Mouse (Mus musculus): ENCODE data around the gene Gsg1. TPM values are rescaled to one million over a fixed set of nuclear protein-coding genes. Genes with fewer than 3 reads are reported as not detected.

Gsg1 gene
- polyA plus RNA-seq, 2 experiments, result 0.13 TPM; not detected in 1

- DNase-seq (ENCODE audit: low read depth in 3 of 3, low spot score in 3 of 3) (no peak), ATAC-seq (ENCODE audit: insufficient read depth) (no peak)
- Histone ChIP-seq H3K4me2 (ENCODE audit: low read depth) (peak overlapping the region; percentile 84), H3K27ac (peak overlapping the region; percentile 94), H3K36me3 (replicated peaks; ENCODE audit: control insufficient read depth, insufficient read depth, low read depth) (peaks cover 7% of the 10 kb centered on the region; the same call in 1 of the 2 replicates), H3K9ac (replicated peaks) (peak overlapping the region; percentile 93), H3K27me3 (ENCODE audit: control insufficient read depth, insufficient read depth, low read length) (no peaks in the 10 kb centered on the region), H3K4me1 (replicated peaks; ENCODE audit: control insufficient read depth in 2 of 2, insufficient read depth in 2 of 2, low read length in 1 of 2) (peaks cover 29 to 38% of the 10 kb centered on the region in 2 experiments), H3K4me3 (ENCODE audit: insufficient read depth in 1 of 2, low read depth in 2 of 2, low read length in 2 of 2) (peak overlapping the region; percentile 84 to 96), H3K9me3 (ENCODE audit: control insufficient read depth, low read length) (no peaks in the 10 kb centered on the region)
- WGBS (ENCODE audit: insufficient replicate concordance), result 16% methylated on average over 6 of the region's 6 CpGs
- TF ChIP-seq CTCF (IDR thresholded peaks at IDR 0.05; ENCODE audit: low read depth) (no peak), EP300 (IDR thresholded peaks at IDR 0.05; ENCODE audit: low read depth) (no peak)
These were observed 55.4 kb downstream of the Gsg1 start for GRCm38 (mm10) chr6:135198726-135199125.

- peak within 1 kb of the TSS; percentile 94 for H3K27ac ChIP-seq
- under 1% methylated on average over 51 of the region's 52 CpGs for WGBS (ENCODE audit: insufficient replicate concordance)
- peak; percentile 78 for ATAC-seq (ENCODE audit: insufficient read depth)
- H3K4me1 ChIP-seq (replicated peaks; ENCODE audit: control insufficient read depth in 2 of 2, insufficient read depth in 2 of 2, low read length in 1 of 2), result peaks cover 28 to 38% of the 10 kb centered on the region in 2 experiments
- DNase-seq (ENCODE audit: low read depth in 3 of 3, low spot score in 3 of 3), result peak; percentile 67 to 71 (median 69)
- H3K4me2 ChIP-seq (ENCODE audit: low read depth), result peak within 1 kb of the TSS; percentile 84
- H3K36me3 ChIP-seq (replicated peaks; ENCODE audit: control insufficient read depth, insufficient read depth, low read depth), result peaks cover 10% of the 10 kb centered on the region; the same call in 1 of the 2 replicates
- peak; percentile 23; the same call in 1 of the 2 replicates for TF ChIP-seq CTCF (IDR thresholded peaks at IDR 0.05; ENCODE audit: low read depth)
- no peak for TF ChIP-seq EP300 (IDR thresholded peaks at IDR 0.05; ENCODE audit: low read depth)
- H3K27me3 ChIP-seq (ENCODE audit: control insufficient read depth, insufficient read depth, low read length), result no peaks in the 10 kb centered on the region
- no peaks in the 10 kb centered on the region for H3K9me3 ChIP-seq (ENCODE audit: control insufficient read depth, low read length)
- peak within 1 kb of the TSS; percentile 93 for H3K9ac ChIP-seq (replicated peaks)
- H3K4me3 ChIP-seq (ENCODE audit: insufficient read depth in 1 of 2, low read depth in 2 of 2, low read length in 2 of 2), result peak within 1 kb of the TSS; percentile 84 to 96
These were observed 56.1 kb downstream of the Gsg1 start, which contains the start of the genes Fam234b and Hebp1 for GRCm38 (mm10) chr6:135197921-135198532. Gene Fam234b, plus strand, starts transcription at chr6:135197977. Gene Hebp1, minus strand, starts transcription at chr6:135198022.

GRCm38 (mm10) chr6:135197446-135197845 lies 56.7 kb downstream of the Gsg1 start:
- ATAC-seq (ENCODE audit: insufficient read depth) (peak; percentile 7; the same call in 1 of the 2 replicates), DNase-seq (ENCODE audit: low read depth in 3 of 3, low spot score in 3 of 3) (no peak)
- peak overlapping the region; percentile 94 for H3K27ac ChIP-seq
- WGBS (ENCODE audit: insufficient replicate concordance), result 7% methylated on average over 7 of the region's 7 CpGs
- H3K4me2 ChIP-seq (ENCODE audit: low read depth), result peak overlapping the region; percentile 84
- H3K36me3 ChIP-seq (replicated peaks; ENCODE audit: control insufficient read depth, insufficient read depth, low read depth), result peaks cover 12% of the 10 kb centered on the region
- no peaks in the 10 kb centered on the region for H3K27me3 ChIP-seq (ENCODE audit: control insufficient read depth, insufficient read depth, low read length)
- TF ChIP-seq EP300 (IDR thresholded peaks at IDR 0.05; ENCODE audit: low read depth), result no peak
- no peak for TF ChIP-seq CTCF (IDR thresholded peaks at IDR 0.05; ENCODE audit: low read depth)
- peaks cover 28 to 38% of the 10 kb centered on the region in 2 experiments for H3K4me1 ChIP-seq (replicated peaks; ENCODE audit: control insufficient read depth in 2 of 2, insufficient read depth in 2 of 2, low read length in 1 of 2)
- H3K9me3 ChIP-seq (ENCODE audit: control insufficient read depth, low read length), result no peaks in the 10 kb centered on the region
- peak overlapping the region; percentile 93 for H3K9ac ChIP-seq (replicated peaks)
- H3K4me3 ChIP-seq (ENCODE audit: insufficient read depth in 1 of 2, low read depth in 2 of 2, low read length in 2 of 2), result peak overlapping the region; percentile 84 to 96

- 8% methylated on average over 8 of the region's 8 CpGs for WGBS (ENCODE audit: insufficient replicate concordance)
- peak overlapping the region; percentile 84 to 96 for H3K4me3 ChIP-seq (ENCODE audit: insufficient read depth in 1 of 2, low read depth in 2 of 2, low read length in 2 of 2)
- peaks cover 12% of the 10 kb centered on the region for H3K36me3 ChIP-seq (replicated peaks; ENCODE audit: control insufficient read depth, insufficient read depth, low read depth)
- no peaks in the 10 kb centered on the region for H3K27me3 ChIP-seq (ENCODE audit: control insufficient read depth, insufficient read depth, low read length)
- H3K4me2 ChIP-seq (ENCODE audit: low read depth), result peak overlapping the region; percentile 84
- ATAC-seq (ENCODE audit: insufficient read depth), result peak; percentile 78
- peaks cover 28 to 38% of the 10 kb centered on the region in 2 experiments for H3K4me1 ChIP-seq (replicated peaks; ENCODE audit: control insufficient read depth in 2 of 2, insufficient read depth in 2 of 2, low read length in 1 of 2)
- DNase-seq (ENCODE audit: low read depth in 3 of 3, low spot score in 3 of 3), result peak; percentile 86 to 92 (median 87)
- H3K9ac ChIP-seq (replicated peaks), result peak overlapping the region; percentile 93
- H3K9me3 ChIP-seq (ENCODE audit: control insufficient read depth, low read length), result no peaks in the 10 kb centered on the region
- TF ChIP-seq EP300 (IDR thresholded peaks at IDR 0.05; ENCODE audit: low read depth) (peak; percentile 94), CTCF (IDR thresholded peaks at IDR 0.05; ENCODE audit: low read depth) (no peak)
- peak overlapping the region; percentile 94 for H3K27ac ChIP-seq
These were observed 57.4 kb downstream of the Gsg1 start for GRCm38 (mm10) chr6:135196707-135197106.

DNA sequence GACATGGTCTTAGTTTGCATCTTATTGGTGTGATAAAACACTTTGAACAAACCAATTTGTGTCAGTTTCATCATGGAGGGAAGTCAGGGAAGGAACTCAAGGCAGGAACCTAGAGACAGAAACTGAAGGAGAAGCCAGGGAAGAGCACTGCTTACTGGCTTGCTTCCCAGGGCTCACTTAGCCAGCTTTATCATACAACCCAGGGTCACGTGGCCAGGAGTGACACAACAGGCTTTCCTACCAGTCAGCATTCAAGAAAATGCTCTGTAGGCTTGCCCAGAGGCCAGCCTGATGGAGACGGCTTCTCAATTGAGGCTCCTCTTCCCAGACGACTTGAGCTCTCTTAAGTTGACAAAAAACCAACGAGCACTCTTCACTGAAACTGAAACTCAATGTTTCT lies 59.2 kb downstream of the Gsg1 start:
- H3K9me3 ChIP-seq (ENCODE audit: control insufficient read depth, low read length), result no peaks in the 10 kb centered on the region
- H3K4me2 ChIP-seq (ENCODE audit: low read depth), result peak overlapping the region; percentile 84
- DNase-seq (ENCODE audit: low read depth in 3 of 3, low spot score in 3 of 3) (no peak), ATAC-seq (ENCODE audit: insufficient read depth) (peak; percentile 18; the same call in 1 of the 2 replicates)
- peaks cover 24 to 29% of the 10 kb centered on the region in 2 experiments for H3K4me1 ChIP-seq (replicated peaks; ENCODE audit: control insufficient read depth in 2 of 2, insufficient read depth in 2 of 2, low read length in 1 of 2)
- H3K27me3 ChIP-seq (ENCODE audit: control insufficient read depth, insufficient read depth, low read length), result no peaks in the 10 kb centered on the region
- 45% methylated on average over 4 of the region's 4 CpGs for WGBS (ENCODE audit: insufficient replicate concordance)
- peak overlapping the region; percentile 94 for H3K27ac ChIP-seq
- peak overlapping the region; percentile 93 for H3K9ac ChIP-seq (replicated peaks)
- TF ChIP-seq CTCF (IDR thresholded peaks at IDR 0.05; ENCODE audit: low read depth) (no peak), EP300 (IDR thresholded peaks at IDR 0.05; ENCODE audit: low read depth) (no peak)
- peaks cover 12% of the 10 kb centered on the region for H3K36me3 ChIP-seq (replicated peaks; ENCODE audit: control insufficient read depth, insufficient read depth, low read depth)
- H3K4me3 ChIP-seq (ENCODE audit: insufficient read depth in 1 of 2, low read depth in 2 of 2, low read length in 2 of 2), result peak overlapping the region in 1 of 2 experiments; percentile 84; a peak in 2 of 4 replicates
